Mouse (Mus musculus) heart, adult 8-10 months (tissue): Measurements from ENCODE around the gene C3. TPM values are rescaled to one million over a fixed set of nuclear protein-coding genes. Genes with fewer than 3 reads are reported as not detected.
A peak's percentile ranks its signal among the peaks of the same experiment; 100 is the strongest.

Source experiments
- DNase-seq: peaks from one replicate; pipeline ENCODE4 v3.0.0; 2022; ENCODE audit warnings: low spot score
- total RNA-seq, 4 experiments: library from RNA; stranded (reverse); gene quantifications; 2 replicates each; pipeline ENCODE4 v1.2.4; 2022

The C3 gene
- total RNA-seq, 4 experiments from 2014 or later = 65.8 to 155 (median 120) TPM

DNA sequence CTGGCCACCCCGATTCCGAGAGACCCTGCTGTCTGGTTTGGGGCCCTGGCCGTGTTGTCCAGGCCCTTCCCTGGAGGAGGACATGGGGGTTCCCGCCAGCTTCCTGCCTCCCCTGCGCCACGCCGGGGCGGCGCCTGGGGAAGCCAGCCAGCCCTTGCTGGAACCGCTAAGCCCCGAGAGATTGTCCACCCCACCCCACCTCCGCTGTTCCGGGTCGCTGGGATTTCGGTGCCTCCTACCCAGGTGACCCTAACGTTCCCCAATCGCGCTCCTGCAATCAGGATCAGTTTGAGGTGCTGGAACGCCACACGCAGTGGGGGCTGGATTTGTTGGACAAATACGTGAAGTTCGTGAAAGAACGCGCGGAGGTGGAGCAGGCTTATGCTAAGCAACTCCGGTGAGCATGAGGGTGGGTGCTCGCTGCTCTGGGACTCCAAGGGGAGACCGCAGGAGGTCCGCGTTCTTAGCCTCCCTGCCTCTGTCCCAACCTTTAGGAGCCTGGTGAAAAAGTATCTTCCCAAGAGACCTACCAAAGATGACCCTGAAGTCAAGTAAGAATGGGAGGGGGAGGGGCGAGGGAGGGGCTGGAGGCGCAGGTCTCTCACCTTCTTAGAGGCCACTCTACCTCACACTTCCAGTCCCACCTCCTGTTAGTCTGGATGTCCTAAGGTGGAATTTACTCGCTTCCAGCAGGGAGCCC, 22.7 kb upstream of the C3 start:
- peak; percentile 70 for DNase-seq

DNA sequence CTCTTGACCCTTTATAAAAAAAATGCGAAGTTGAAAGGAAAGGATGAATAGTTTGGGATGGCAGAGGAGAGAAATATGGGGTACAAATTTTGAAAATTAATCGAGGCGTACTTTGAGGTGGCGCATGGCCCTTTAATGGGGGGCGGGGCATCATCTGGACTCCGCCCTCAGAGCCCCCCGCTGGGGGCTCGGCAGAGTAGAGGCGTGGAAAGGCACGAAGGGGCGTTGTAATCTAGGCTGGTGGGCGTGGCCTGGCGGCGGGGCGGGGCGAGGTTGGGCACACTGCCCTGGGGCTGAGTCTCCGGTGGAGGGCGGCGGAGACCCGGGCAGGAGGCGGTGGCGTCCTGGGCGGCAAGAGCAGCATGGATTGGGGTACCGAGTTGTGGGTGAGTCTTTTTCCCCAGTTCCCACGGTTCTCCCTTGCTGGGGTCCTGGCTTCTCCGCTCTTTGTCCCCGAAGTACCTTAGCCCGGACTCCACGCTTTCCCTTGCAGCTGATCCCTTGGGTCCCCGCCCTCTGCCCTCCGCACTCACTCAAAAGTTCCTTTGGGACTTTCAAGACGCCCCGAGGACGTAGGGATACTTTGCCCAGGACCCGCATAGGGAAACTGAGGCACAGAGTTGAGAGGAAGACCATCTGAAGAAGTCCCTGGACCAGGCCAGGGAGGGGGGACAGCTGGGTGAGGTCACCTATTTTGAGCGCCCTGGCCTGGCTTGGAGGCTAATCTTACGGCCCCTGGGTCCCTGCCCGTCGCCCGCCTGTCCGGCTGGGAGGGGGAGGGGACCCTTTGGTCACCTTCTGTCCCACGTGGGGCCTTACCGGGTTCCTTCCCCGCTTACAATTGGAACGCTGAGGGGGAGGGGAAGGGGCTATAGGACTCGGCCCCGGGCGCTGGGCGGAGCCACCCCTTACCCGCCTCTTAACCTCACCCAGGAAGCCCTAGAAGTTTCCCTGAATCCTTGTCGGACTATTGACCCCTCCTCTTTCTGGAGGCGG, 21.5 kb upstream of the C3 start, which contains the start of gene Trip10:
Gene Trip10 (plus strand): TSS at position 270 of the 996 bp plus-strand sequence.
- peak; percentile 99 for DNase-seq

DNA sequence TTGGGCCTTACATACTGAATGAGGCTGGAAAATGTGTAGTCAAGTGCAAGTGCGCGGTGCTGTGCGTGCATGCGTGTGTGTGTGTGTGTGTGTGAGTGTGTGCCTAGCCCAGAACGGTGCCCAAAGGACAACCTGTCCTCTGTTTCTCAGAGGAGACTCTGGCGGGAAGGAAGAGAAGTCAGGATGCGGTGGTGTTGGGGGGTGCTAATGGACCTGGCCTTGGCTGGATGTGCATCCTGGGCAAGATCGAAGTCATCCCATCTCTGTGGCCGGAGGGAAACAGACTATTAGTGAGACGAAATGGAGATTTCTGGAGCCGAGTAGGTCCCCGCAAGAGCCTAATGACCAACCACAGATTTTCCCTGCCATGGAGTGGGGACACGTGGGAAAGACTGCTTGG, 20.8 kb upstream of the C3 start:
- DNase-seq = no peak

DNA sequence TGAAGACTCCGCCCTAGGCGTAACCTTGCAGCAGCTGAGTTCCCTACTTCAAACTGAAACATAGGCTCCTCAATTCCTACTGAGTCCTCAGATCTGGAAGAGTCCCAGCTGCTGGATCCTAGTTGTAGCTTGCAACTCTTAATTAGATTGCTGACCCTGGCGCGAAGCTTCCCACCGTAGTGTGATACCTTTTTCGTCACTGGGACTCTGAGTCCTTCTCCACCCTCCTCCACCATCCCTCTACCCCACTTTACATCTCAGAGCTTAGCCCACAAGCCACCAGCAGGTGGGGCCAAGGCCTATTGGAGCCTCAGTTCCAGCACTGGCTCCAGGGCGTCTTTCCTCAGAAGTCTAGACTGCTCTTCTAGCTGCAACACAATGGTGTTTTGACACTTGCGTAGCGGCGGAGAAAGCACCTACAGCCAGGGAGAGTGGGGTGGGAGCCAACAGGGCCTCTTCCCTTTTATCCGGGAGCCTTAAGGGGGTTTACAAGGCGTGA, 20.3 kb upstream of the C3 start, which contains the start of gene Gpr108:
Gene Gpr108 (minus strand): TSS at position 246 of the 499 bp plus-strand sequence.
- peak; percentile 88 for DNase-seq

DNA sequence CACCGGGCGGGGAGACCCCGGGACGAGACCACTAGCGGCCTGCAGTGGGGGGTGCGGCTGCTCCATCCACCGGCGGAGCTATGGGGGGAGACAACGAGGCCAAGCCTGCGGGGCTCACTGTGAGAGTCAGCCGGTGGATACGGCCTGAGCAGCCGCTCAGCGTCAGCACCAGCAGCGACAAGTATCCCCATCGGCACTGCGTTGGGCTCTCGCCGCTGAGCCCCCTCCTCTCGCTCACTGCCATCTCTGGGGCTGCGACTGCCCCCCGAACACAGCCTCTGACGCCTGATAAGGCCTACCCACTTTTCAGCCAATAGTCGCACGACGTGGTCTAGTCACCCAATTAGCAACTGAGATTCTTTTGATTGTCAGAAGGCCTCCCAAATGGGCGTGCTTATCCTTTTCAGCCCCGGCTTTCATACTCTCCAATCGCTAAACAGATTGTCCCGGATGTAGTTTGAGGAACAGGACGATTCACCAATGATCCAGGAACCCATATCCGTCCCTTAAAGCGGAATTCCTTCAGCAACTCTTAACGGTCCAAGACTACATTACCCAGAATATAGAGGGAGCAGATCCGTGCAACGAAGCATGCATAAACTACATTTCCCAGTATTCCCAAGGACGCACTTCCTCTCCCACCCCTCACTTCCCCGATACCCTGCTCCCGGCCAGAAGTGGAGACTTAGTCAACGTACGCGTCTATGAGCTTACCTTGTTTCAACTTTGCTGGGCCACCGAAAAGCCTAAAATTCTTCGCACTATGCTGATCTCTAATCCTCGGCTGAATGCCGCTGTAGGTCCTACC, 19.7 kb upstream of the C3 start:
- DNase-seq = peak; percentile 100

DNA sequence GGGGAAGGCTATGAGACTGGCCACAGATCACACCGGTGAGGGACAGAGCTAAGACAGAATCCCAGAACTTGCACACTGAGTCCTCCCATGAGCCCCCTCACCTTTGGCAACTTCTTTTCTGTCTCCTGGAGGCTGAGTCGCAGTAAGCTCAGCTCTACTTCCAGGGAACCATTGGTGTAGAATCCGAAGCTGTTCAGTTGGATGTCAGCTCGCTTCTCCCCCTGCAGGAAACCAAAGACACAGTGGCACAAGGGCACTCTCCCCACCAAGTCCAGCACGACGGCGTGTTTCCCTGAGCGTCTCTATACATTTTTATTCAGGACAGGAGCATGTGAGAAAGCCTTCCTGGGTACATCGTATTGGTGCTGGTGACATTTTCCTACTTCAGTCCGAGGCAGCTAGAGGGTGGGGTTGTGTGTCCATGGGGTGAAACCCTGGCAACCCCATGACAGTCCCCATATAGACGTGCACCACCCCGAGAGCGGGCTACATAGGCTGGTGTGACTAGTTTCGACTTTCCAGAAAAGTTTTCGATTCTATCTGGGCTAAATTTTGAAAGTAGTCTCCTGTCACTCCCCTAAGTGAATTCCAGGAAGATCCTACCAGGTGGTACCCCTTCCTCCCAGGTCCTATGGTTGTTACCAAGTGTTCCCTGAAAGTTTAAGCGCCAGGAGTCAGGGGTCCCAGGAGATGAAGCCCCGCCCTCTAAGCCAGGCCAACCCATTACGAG, 18.9 kb upstream of the C3 start:
- no peak for DNase-seq

DNA sequence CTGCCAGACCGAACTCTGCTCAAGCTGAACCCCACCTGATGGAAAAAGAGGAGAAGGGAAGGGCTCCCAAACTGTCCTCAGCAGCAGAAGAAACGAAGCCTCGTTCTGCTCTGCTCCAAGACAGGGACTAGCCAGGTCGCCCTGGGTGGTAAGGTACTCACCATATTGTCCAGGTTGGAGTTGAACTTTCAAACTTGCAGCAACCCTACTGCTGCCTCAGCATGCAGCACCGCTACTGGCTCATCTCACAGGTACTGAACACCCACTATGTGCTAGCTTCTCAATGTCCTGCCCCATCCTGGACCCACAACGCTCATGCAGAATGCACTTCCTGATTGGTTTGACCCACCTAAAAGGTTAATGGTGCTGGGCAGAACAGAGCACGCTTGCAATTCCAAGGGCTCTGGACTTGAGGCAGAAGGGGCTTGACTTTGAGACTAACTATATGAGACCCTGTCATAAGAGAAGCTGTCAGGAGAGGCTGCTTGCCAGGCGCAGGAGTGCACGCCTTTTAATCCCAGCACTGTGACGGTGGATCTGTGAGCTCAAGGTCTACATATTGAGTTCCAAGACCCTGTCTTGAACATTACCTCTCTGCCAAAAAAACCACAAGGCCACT, 17.5 kb upstream of the C3 start:
- DNase-seq = no peak

DNA sequence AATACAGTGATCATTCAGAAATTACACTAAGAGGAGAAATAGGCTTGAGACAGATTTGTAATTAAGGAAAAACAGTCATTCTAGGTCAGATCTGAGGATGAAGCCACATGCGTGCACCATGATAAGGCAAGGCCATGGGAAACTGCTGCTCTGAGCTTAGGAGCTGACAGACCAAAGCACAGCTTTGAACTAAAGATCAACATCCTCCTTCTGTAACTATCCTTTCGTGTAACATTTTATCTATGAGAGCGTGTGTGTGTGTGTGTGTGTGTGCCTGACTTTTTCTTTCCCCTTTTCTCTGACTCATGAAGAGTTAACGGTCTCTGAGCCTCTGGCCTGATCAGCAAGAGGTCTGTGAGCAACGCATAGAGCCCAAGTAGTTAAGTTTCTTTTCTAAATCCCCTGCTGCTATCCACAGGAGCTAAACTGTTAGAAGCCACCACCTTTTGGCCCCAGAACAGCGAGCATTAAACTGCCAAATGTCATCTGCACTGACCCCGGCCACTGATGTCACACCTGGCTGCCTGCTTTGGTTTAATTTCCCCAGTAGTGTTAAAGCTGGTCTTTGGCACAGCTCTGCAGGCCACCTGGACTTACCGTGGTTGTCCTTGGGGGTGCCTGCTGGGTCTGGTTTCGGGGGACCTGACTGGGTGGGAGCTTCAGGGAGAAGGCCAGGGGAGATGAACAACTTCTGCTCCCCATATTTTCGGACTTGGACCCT, 15.9 kb upstream of the C3 start:
- no peak for DNase-seq

DNA sequence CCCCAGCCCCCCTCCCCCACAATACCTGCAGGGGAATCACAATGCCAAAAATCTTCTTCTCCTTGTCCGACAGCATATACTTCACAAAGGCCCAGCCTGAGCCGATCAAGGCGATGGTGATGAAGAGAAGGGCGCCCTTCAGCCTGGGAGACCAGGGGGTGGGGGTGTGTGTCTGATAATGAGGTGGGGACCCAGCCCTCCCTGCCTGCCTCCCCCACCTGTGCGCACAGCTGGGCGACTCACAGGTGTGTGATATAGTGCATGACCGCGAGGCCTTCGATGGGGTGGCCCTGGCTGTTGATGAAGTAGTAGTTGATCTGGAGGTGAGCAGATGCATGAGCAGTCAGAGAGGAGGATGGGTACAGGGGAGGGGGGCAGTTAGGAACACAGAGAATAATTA, 9.2 kb upstream of the C3 start:
- no peak for DNase-seq

DNA sequence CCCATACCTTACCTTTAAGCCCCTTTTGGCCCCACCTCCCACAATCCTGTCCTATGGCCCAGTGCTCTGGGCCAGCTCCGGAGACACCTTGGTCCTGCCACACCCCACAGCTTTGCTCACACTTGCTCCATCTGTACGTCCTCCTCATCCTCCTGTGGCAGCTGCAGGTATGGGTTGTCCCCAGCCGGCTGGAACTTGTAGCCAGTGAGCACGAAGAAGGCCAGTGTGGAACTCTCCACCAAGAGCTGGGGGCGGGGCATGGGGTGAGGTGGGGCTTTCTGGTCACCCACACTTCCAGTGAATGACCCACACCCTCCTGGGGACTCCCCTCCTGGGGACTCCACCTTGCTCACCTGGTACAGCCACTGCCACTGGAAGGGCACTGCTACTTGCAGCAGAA, 7.9 kb upstream of the C3 start:
- DNase-seq = no peak

DNA sequence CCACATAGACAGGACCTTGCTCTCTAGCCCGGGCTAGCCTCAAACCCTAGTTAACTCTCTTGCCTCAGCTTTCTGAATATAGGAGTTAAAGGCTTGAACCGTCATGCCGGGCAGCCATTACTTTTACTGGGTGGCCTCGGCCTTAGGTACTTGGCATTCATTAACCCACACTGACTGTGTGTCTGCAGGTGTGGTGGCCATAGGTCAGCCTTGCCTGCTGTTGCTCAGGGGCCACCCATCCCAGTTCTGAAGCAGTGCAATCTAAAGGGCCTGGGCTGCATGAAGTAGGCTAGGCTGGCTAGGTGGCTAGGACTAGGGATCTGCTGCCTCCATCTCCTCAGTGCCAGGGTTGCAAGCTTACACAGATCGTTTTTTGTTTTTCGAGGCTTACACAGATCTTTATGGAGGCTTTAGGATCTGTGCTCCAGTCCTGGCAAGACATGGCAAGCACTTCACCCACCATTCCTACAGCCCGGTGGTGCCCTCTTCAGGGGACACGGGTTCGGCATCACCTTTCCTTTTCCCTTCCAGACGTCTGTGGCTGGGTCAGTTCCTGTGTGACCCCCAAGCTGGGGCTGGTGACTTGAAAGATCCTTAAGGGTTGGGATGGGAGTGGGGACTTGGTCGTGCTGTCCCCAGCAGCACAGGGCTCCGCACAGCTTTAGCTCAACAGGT, 6.5 kb upstream of the C3 start:
- no peak for DNase-seq

DNA sequence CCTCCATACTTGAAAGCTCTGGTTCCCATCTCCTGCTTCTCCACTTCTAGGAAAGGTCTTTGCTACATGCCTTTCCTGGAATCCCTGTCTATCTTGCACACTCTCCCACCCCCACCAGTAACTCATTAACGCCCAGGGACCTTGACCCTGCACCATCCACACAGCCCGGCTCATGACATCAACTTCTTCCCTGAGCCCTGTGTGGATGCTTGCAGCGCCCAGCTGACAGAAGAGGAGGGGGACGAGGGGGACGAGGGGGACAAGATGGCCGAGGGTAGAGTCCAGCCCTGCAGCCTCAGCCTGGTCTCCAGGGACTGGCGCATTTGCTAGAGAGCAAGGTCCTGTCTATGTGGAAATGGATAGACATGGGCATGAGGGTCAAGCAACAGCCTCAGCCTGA, 5.1 kb upstream of the C3 start:
- DNase-seq = no peak

DNA sequence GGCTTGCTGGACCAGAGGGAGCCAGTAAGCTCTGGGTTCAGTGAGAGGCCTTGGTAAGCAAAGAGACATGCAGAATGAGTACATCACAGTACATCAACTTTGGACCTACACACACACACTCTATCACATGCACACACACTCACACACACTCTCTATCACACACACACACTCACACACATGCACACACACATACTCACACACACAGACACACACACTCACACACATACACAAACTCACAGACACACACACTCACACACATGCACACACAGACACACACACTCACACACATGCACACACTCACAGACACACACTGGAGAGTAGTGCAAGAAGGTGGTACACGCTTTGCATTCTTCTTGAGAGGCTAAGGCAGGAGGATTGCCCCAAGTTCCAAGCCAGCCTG, 4.3 kb upstream of the C3 start:
- no peak for DNase-seq

DNA sequence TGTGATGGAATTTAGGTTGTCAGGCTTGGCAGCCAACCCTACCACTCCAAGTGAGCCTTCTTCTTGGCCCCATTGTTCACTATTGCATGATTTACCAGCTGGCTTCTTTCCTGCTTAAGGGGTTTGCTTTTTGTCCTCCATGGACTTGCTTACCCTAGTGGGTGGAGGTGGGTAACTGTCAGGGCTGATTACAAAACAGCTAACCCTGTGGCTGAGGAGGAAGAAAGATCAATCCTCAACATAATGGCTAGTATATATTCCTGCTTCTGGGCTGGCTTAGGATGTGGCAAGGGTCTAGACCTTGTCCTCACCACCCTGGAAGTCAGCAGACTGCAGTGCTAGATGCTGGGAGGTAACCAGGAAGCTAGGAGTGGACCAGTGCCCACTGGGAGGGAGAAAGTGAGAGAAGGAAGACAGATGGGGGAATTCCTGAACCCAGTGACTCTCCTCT, 3.4 kb upstream of the C3 start:
- peak; percentile 33 for DNase-seq

DNA sequence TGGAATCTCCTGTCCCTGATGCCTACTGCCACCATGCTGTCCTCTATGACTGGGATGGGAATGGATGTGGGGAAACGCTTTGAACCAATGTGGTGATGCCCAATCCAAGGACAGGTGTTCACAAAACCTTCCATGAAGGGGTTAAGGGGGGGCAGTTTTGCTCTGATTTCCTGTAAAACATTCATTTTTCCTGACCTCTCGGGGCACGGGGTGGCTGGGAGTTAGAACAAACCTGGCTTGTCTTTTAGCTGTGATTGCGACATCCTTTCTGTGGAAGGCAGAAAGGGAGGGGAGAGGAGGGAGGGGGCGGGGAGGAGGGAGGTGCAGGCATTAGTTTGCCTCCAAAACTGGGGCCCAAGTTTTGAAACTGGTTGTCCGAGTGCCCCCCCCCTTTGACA, 2.8 kb upstream of the C3 start:
- DNase-seq = no peak

DNA sequence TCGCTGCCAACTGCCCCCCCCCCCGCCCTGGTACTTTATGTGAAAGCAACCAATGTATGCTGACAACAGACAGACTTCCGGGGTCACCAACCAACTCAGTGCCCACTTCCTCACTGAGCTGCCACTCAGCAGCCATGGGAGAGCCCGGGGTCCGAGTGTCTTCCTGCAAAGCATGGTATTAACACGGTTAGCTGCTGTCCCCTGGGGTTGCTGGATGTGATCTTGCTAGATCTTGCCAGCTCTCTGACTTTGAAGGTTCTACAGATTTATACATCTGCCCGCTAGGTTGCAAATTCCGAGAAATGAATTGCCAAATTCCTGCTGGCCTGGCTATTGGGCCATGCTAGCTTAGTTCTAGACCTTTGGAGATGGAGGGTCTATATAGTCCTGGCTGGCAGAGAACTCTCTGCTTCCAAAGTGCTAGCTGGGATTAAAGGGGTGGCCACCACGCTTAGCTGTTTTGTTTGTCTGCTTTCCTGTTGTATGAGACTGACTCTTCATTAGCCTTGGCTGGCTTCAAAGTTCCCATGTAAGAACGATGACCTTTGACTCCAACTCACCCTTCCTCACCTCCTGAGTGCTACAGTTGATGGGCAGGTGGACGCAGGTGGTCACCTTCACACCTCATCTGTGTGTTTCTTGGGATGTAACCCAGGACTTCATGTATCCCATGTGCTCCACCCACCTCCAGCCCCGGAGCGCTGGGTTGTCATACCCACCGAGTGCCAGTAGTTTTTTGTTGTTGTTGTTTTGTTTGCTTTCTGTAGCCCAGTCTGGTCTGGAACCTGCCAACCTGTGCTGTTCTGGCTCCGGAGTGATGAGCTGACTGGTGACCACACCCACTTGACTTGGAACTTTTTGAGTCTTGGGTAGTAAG, 2.2 kb upstream of the C3 start:
- DNase-seq = no peak

DNA sequence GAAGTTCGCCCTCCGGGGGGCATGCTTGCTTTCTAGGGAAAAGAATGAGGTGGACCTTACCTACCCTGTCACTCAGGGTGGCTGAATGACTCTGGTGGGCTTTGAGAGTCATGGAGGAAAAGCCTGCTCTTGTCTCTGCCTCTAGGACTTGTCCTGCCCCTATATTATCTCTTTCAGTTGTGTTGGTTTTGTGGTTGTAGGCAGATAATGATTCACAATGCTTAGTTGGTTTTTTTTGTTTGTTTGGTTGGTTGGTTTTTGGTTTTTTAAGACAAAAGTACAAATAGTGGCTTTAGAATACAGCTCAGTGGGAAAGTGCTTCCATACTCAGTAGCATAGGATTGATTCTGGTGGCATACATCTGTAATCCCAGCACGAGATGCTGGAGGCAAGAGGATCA, 937 bp upstream of the C3 start:
- no peak for DNase-seq

DNA sequence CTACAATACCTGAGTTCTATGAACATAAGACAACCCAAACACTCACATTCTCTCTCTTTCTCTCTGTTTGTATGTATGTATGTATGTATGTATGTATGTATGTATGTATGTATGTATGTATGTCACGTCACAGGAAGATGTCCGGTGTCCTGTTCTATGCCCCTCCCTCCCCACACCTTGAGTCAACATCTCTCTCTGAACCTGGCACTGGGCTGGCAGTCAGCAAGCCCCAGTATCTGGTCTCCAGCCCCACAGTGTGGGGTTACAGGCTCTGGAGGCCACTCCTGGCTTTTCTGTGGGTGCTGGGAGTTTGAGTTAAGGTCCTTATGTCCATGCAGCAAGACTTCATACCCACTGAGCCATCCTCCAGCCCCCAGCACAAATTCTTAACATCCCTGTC, 468 bp downstream of the C3 start:
- no peak for DNase-seq
